Mouse (Mus musculus) heart, adult 11 months (tissue): ENCODE data around the gene Ccdc163.

Source experiments
- DNase-seq: peaks from one replicate; pipeline ENCODE4 v3.0.0; 2022

The Ccdc163 gene

GRCm38 (mm10) chr4:116781366-116781765 is 73.1 kb downstream of the Ccdc163 start:
- no peak for DNase-seq

GRCm38 (mm10) chr4:116782171-116782570 is 73.9 kb downstream of the Ccdc163 start:
- DNase-seq, result no peak

- peak; percentile 80 for DNase-seq
Measured at GRCm38 (mm10) chr4:116786587-116786986, 78.3 kb downstream of the Ccdc163 start.

- peak; percentile 96 for DNase-seq
Measured at GRCm38 (mm10) chr4:116787985-116788760, 79.9 kb downstream of the Ccdc163 start.

GRCm38 (mm10) chr4:116788956-116789355 is 80.6 kb downstream of the Ccdc163 start:
- peak; percentile 91 for DNase-seq

GRCm38 (mm10) chr4:116792453-116792852 is 84.1 kb downstream of the Ccdc163 start:
- no peak for DNase-seq

- peak; percentile 73 for DNase-seq
Measured at GRCm38 (mm10) chr4:116794273-116794672, 86.0 kb downstream of the Ccdc163 start.

- peak; percentile 96 for DNase-seq
Measured at GRCm38 (mm10) chr4:116796442-116797110, 88.3 kb downstream of the Ccdc163 start.

GRCm38 (mm10) chr4:116799901-116800300 is 91.6 kb downstream of the Ccdc163 start:
- no peak for DNase-seq
